Mouse (Mus musculus) cerebellum, adult 18-20 months (tissue): ENCODE data around the gene Gm45716.

Experiments used
- DNase-seq, 2 experiments: peaks; one replicate each; pipeline ENCODE4 v3.0.0; 2021

The Gm45716 gene

GRCm38 (mm10) chr11:90220022-90220645 is 32.7 kb downstream of the Gm45716 start:
- DNase-seq: no peak

GRCm38 (mm10) chr11:90220750-90221149 is 33.3 kb downstream of the Gm45716 start:
- no peak for DNase-seq

- no peak for DNase-seq
Observed at GRCm38 (mm10) chr11:90224914-90225470, 37.5 kb downstream of the Gm45716 start.

GRCm38 (mm10) chr11:90227000-90227922 is 39.8 kb downstream of the Gm45716 start:
- DNase-seq: no peak

GRCm38 (mm10) chr11:90228251-90228949 is 40.9 kb downstream of the Gm45716 start:
- DNase-seq: no peak

GRCm38 (mm10) chr11:90229800-90230199 is 42.3 kb downstream of the Gm45716 start:
- no peak for DNase-seq

- no peak for DNase-seq
Observed at GRCm38 (mm10) chr11:90230671-90231070, 43.2 kb downstream of the Gm45716 start.

GRCm38 (mm10) chr11:90231631-90232030 is 44.1 kb downstream of the Gm45716 start:
- no peak for DNase-seq

GRCm38 (mm10) chr11:90232685-90233084 is 45.2 kb downstream of the Gm45716 start:
- no peak for DNase-seq

- no peak for DNase-seq
Observed at GRCm38 (mm10) chr11:90235221-90235620, 47.7 kb downstream of the Gm45716 start.

- no peak for DNase-seq
Observed at GRCm38 (mm10) chr11:90237616-90238015, 50.1 kb downstream of the Gm45716 start.

GRCm38 (mm10) chr11:90238657-90239056 is 51.2 kb downstream of the Gm45716 start:
- no peak for DNase-seq

- no peak for DNase-seq
Observed at GRCm38 (mm10) chr11:90240652-90241330, 53.3 kb downstream of the Gm45716 start.

GRCm38 (mm10) chr11:90241874-90242273 is 54.4 kb downstream of the Gm45716 start:
- no peak for DNase-seq

- no peak for DNase-seq
Observed at GRCm38 (mm10) chr11:90243300-90243699, 55.8 kb downstream of the Gm45716 start.

- no peak for DNase-seq
Observed at GRCm38 (mm10) chr11:90245630-90246029, 58.1 kb downstream of the Gm45716 start.

GRCm38 (mm10) chr11:90246676-90247075 is 59.2 kb downstream of the Gm45716 start:
- no peak for DNase-seq

GRCm38 (mm10) chr11:90247793-90248192 is 60.3 kb downstream of the Gm45716 start:
- no peak for DNase-seq

GRCm38 (mm10) chr11:90249025-90249650 is 61.7 kb downstream of the Gm45716 start, which contains the start of gene Mmd:
TSS of gene Mmd (plus strand) at chr11:90249456.
- DNase-seq: peak; percentile 97 to 98

GRCm38 (mm10) chr11:90249701-90250141 is 62.2 kb downstream of the Gm45716 start:
- DNase-seq: no peak

GRCm38 (mm10) chr11:90250189-90250588 is 62.7 kb downstream of the Gm45716 start:
- DNase-seq: peak; percentile 13 to 20

GRCm38 (mm10) chr11:90250730-90251129 is 63.2 kb downstream of the Gm45716 start:
- no peak for DNase-seq
